Mouse (Mus musculus) thymus, adult 2 months (tissue): ENCODE data around the gene Cdc42ep2.

ENCODE experiments used
- CTCF ChIP-seq: fragments of 200-500 bp; IDR thresholded peaks from 2 replicates; pipeline ENCODE4 v1.5.1; 2012; ENCODE audit warnings: mild to moderate bottlenecking, control low read depth, low read length, moderate library complexity, borderline replicate concordance; ENCODE audit not compliant: control insufficient read depth, poor library complexity, insufficient read depth; ENCODE audit errors: extremely low read depth
- POLR2A ChIP-seq: fragments of 200-500 bp; IDR thresholded peaks from 2 replicates; pipeline ENCODE4 v1.6.1; 2012; ENCODE audit warnings: mild to moderate bottlenecking, low read length, control low read depth, moderate library complexity; ENCODE audit not compliant: control insufficient read depth, poor library complexity, insufficient read depth; ENCODE audit errors: extremely low read depth

- TF ChIP-seq CTCF (no peak), POLR2A (no peak)
Measured at GRCm38 (mm10) chr19:5937095-5937835, 12.6 kb upstream of the Cdc42ep2 start.
